Mouse (Mus musculus) liver, postnatal 0 days (tissue): ENCODE measurements around the gene 1700023F06Rik. TPM values are rescaled to one million over a fixed set of nuclear protein-coding genes. Genes with fewer than 3 reads are reported as not detected.

Experiments used
- ATAC-seq: fragments of 200-750 bp; cut with Nextera tagmentation; 2 replicates; pipeline ENCODE4 v1.8.0; 2017; ENCODE audit warnings: mild to moderate bottlenecking, moderate library complexity
- DNase-seq: peaks from one replicate; pipeline ENCODE4 v3.0.0-alpha.2; 2016
- H3K27ac ChIP-seq: fragments of 300-500 bp; sonication (generic); 2 replicates; pipeline ENCODE4 v1.5.1; 2014; ENCODE audit warnings: antibody characterized with exemption, moderate library complexity, mild to moderate bottlenecking, low read depth
- H3K27me3 ChIP-seq: fragments of 300-500 bp; sonication (generic); 2 replicates; pipeline ENCODE4 v1.6.1; 2014; ENCODE audit warnings: low read length, control low read depth, mixed read lengths; ENCODE audit not compliant: insufficient read depth
- H3K36me3 ChIP-seq: fragments of 300-500 bp; sonication (generic); replicated peaks from 2 replicates; pipeline ENCODE4 v1.6.1; 2014; ENCODE audit warnings: mild to moderate bottlenecking, control low read depth, low read length, moderate library complexity, mixed read lengths; ENCODE audit not compliant: insufficient read depth
- H3K4me1 ChIP-seq: fragments of 300-500 bp; sonication (generic); 2 replicates; pipeline ENCODE4 v1.6.1; 2014; ENCODE audit warnings: antibody characterized with exemption, mild to moderate bottlenecking, control low read depth; ENCODE audit not compliant: insufficient read depth
- H3K4me2 ChIP-seq: fragments of 300-500 bp; sonication (generic); 2 replicates; pipeline ENCODE4 v1.6.1; 2014; ENCODE audit warnings: low read depth, mild to moderate bottlenecking, low read length, moderate library complexity, mixed read lengths
- H3K4me3 ChIP-seq: fragments of 300-500 bp; sonication (generic); 2 replicates; pipeline ENCODE4 v1.5.1; 2014; ENCODE audit warnings: low read depth, low read length
- H3K9ac ChIP-seq: fragments of 300-500 bp; sonication (generic); replicated peaks from 2 replicates; pipeline ENCODE4 v1.6.1; 2014; ENCODE audit warnings: mild to moderate bottlenecking, moderate library complexity
- H3K9me3 ChIP-seq: fragments of 300-500 bp; sonication (generic); 2 replicates; pipeline ENCODE4 v1.6.1; 2016; ENCODE audit warnings: mild to moderate bottlenecking, control low read depth, low read length, mixed read lengths
- CTCF ChIP-seq: sonication (generic); IDR thresholded peaks from 2 replicates; pipeline ENCODE4 v1.5.1; 2016; ENCODE audit warnings: antibody characterized with exemption, low read depth
- EP300 ChIP-seq: IDR thresholded peaks from 2 replicates; pipeline ENCODE4 v1.6.1; 2016; ENCODE audit warnings: antibody characterized with exemption, low read depth, mild to moderate bottlenecking
- WGBS: fragments of 180-500 bp; shearing (Covaris S2); extraction: QIAGEN DNeasy Blood & Tissue Kit; methylation state at CpG from one replicate; pipeline ENCODE4 v1.1.7; 2014; ENCODE audit not compliant: insufficient replicate concordance; 5-methylcytosine and 5-hydroxymethylcytosine counted together
- polyA plus RNA-seq: library from polyadenylated mRNA; unstranded; fragments of >200 nt; fragmentation: Nextera tagmentation; extraction: Ambion mirVana; gene quantifications from 2 replicates; pipeline ENCODE4 v1.2.1, GENCODE M21; 2015

1700023F06Rik gene
- polyA plus RNA-seq, 1 experiment from 2014 or later, result 0.09 TPM

DNA sequence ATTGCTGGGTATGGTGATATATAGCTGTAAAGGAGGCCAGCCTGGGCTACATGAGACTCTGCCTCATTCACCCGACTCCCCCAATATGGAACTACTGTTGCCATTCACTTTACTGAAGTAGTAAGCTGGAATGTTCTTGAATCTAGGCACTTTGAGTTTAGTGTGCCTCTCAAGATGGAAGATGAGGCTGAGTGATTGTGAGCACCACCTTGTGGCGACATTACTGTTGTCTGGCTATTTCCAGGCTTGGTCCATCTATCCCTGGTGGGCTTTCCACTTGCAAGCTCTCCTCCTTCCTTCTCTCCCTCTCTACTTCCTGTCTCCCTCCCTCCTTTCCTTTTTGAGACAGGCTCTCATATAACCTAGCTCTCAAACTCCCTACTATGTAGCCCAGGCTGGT is 23.5 kb downstream of the 1700023F06Rik start:
- no peak overlapping the region for H3K4me3 ChIP-seq
- 50% methylated on average over 2 of the region's 2 CpGs for WGBS
- H3K9ac ChIP-seq, result no peak overlapping the region
- H3K27me3 ChIP-seq, result no peaks in the 10 kb centered on the region
- no peak for TF ChIP-seq EP300
- peak; percentile 74 for TF ChIP-seq CTCF
- no peak for DNase-seq
- no peak overlapping the region for H3K4me2 ChIP-seq
- H3K27ac ChIP-seq, result no peak overlapping the region
- no peaks in the 10 kb centered on the region for H3K9me3 ChIP-seq
- H3K4me1 ChIP-seq, result no peaks in the 10 kb centered on the region
- peaks cover 2% of the 10 kb centered on the region for H3K36me3 ChIP-seq
- no peak for ATAC-seq

DNA sequence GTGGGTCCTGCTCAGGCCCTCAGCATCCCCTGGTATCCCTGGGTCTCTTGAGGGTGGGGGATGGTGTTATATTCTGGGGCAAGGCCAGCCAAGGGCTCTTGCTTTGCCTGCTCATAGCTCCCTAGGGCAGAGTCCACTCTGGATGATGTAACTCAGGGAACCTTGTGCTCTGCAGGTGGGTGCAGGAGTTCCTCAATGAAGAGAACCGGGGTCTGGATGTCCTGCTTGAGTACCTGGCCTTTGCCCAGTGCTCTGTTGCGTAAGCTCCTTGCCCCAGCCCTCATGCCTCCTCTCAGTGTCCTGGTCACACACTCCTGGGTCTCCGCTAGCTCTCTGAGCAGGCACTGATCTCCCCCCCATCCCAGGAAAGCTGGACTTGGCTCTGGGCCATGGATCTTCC is 26.4 kb downstream of the 1700023F06Rik start:
- no peak for TF ChIP-seq CTCF
- no peak for TF ChIP-seq EP300

DNA sequence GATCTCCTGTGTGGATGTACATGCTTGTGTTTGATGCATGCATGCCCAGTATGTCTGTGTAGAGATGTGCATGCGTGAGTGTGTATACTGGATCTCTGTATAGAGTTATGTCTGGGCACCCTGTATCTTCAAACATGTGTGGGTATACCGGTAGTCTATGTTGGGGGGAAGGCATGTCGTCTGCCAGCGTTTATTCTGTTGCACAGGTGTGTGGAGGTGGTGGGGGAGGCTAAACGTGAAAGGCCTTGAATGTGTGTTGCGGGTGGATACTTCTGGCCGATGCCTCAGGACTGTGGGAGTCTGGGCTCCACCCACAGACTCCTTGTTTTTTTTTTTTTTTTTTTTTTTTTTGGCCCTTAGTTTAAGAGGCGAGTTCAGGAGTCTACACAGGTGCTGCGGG is 27.0 kb downstream of the 1700023F06Rik start:
- H3K9ac ChIP-seq, result no peak overlapping the region
- no peaks in the 10 kb centered on the region for H3K9me3 ChIP-seq
- ATAC-seq (no peak), DNase-seq (no peak)
- H3K27ac ChIP-seq, result no peak overlapping the region
- no peak overlapping the region for H3K4me3 ChIP-seq
- no peaks in the 10 kb centered on the region for H3K27me3 ChIP-seq
- WGBS, result 70% methylated on average over 9 of the region's 9 CpGs
- no peak overlapping the region for H3K4me2 ChIP-seq
- no peaks in the 10 kb centered on the region; the same call in 1 of the 2 replicates for H3K4me1 ChIP-seq
- H3K36me3 ChIP-seq, result peaks cover 2% of the 10 kb centered on the region
- TF ChIP-seq EP300, result no peak

More for the DNA sequence above, 26.4 kb downstream of the 1700023F06Rik start:
- Histone ChIP-seq H3K9ac (no peak overlapping the region), H3K27me3 (no peaks in the 10 kb centered on the region), H3K4me3 (no peak overlapping the region), H3K27ac (no peak overlapping the region), H3K4me1 (no peaks in the 10 kb centered on the region; the same call in 1 of the 2 replicates), H3K4me2 (no peak overlapping the region), H3K9me3 (no peaks in the 10 kb centered on the region), H3K36me3 (peaks cover 2% of the 10 kb centered on the region)
- ATAC-seq (no peak), DNase-seq (no peak)
- 87% methylated on average over 3 of the region's 3 CpGs for WGBS

DNA sequence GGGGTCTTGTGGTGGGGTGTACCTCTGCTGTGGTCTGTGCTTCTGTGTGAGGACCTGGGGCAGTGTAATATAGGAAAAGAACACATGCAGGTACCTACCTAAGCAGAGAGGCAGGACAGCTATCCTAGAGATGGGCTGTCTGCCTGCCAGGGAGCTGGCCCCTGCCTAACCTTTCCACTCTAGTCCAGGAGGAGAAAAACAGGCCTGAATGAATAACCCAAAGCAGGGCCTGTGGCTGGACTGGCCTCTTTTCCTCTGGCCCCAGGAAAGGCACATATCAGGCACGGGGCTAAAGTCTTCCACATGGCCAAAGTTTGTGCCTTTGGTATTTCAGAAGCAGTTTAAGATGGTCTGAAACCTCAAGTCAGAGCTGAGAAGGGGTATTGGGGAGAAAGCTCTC is 27.9 kb downstream of the 1700023F06Rik start:
- no peaks in the 10 kb centered on the region; the same call in 1 of the 2 replicates for H3K4me1 ChIP-seq
- 82% methylated on average over 1 of the region's 1 CpGs for WGBS
- H3K4me3 ChIP-seq, result no peak overlapping the region
- H3K36me3 ChIP-seq, result peaks cover 2% of the 10 kb centered on the region
- H3K4me2 ChIP-seq, result no peak overlapping the region
- TF ChIP-seq CTCF (no peak), EP300 (no peak)
- no peaks in the 10 kb centered on the region for H3K9me3 ChIP-seq
- DNase-seq (no peak), ATAC-seq (no peak)
- H3K27me3 ChIP-seq, result no peaks in the 10 kb centered on the region
- no peak overlapping the region for H3K27ac ChIP-seq
- no peak overlapping the region for H3K9ac ChIP-seq

DNA sequence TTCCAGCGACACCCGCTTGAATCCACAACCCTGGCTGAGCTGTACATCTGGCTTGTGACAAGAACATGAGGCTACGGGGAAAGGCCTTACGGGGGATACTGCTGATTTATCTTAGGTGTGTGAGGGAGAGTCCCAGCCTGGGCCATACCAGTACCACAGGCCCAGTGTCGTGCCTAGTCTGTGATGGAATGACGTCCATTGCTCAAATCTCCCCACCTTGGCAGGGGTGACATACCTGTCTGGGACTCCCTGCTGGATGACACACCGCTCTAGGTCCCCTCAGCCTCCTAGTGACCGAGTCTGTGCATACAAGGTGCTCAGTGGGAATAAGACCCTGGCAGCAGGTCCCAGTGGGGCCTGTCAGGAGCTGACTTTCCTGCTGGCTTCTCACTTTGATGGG is 29.6 kb downstream of the 1700023F06Rik start:
- Histone ChIP-seq H3K9ac (no peak overlapping the region), H3K9me3 (no peaks in the 10 kb centered on the region), H3K36me3 (peaks cover 2% of the 10 kb centered on the region), H3K4me1 (peaks cover 12% of the 10 kb centered on the region), H3K4me2 (no peak overlapping the region), H3K27ac (no peak overlapping the region), H3K27me3 (no peaks in the 10 kb centered on the region), H3K4me3 (no peak overlapping the region)
- WGBS, result 75% methylated on average over 8 of the region's 8 CpGs
- DNase-seq (no peak), ATAC-seq (no peak)
- TF ChIP-seq CTCF, result no peak
- TF ChIP-seq EP300, result no peak

DNA sequence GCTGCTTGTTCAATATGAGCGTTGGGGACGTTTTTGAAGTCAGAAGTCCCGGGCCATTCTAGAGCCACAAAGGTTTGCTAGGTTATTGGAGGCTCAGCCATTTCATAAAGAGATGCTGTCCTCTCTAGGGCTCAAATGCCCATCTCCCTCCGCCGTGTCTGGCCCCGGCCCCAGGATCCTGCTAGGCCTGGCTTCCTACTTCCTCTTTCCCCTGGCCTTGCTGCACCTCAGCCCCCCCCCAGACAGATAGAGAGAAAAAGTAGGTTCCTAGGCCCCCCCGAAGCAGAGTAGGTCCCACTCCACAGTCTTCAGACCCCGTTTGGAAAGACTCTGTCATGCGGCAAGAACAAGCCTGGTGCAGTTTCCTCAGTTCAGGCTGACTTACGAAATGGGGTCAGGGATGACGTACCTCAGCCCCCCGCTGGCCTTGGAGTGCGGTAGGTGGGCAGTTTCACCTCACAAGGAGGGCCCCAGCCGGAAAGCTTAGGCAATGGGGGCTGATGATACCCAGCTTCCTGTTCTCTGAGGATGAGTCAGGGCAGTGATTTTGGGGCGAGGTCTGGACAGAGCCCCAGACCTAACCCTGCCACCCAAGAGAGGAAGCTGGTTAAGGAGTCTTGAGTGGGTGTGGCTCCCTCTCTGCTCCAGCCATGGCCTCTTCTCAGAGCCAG is 30.4 kb downstream of the 1700023F06Rik start:
- Histone ChIP-seq H3K4me2 (peak overlapping the region; percentile 49), H3K36me3 (peaks cover 2% of the 10 kb centered on the region), H3K27ac (peak overlapping the region; percentile 48; the same call in 1 of the 2 replicates), H3K4me3 (peak overlapping the region; percentile 15; the same call in 1 of the 2 replicates), H3K9me3 (no peaks in the 10 kb centered on the region), H3K4me1 (peaks cover 17% of the 10 kb centered on the region), H3K9ac (no peak overlapping the region), H3K27me3 (no peaks in the 10 kb centered on the region)
- ATAC-seq (peak; percentile 53), DNase-seq (peak; percentile 64)
- 37% methylated on average over 15 of the region's 15 CpGs for WGBS
- TF ChIP-seq CTCF, result no peak
- no peak for TF ChIP-seq EP300
